Mouse (Mus musculus) MEL (cell line): Measurements from ENCODE around the gene Shroom1. TPM values are rescaled to one million over a fixed set of nuclear protein-coding genes. Genes with fewer than 3 reads are reported as not detected.

Source experiments
- DNase-seq: peaks from one replicate; pipeline ENCODE4 v3.0.0; 2011; ENCODE audit warnings: low read depth, low spot score
- H3K27ac ChIP-seq: 2 replicates; pipeline ENCODE4 v1.5.1; 2012; ENCODE audit warnings: low read depth, mild to moderate bottlenecking, control low read depth, low read length, moderate library complexity; ENCODE audit not compliant: control insufficient read depth
- H3K27me3 ChIP-seq, 2 experiments: fragments of 150-350 bp in 1 of 2; sonication (generic) in 1 of 2; 2 replicates each; pipeline ENCODE4 v1.6.1; 2012; ENCODE audit warnings: low read length in 2 of 2, mild to moderate bottlenecking in 2 of 2, improper control_type of control experiment in 1 of 2, moderate library complexity in 1 of 2; ENCODE audit not compliant: insufficient read depth in 2 of 2, control insufficient read depth in 1 of 2
- H3K36me3 ChIP-seq, 2 experiments: 2 replicates each; pipeline ENCODE4 v1.6.1; 2012 to 2014; ENCODE audit warnings: low read length in 2 of 2, improper control_type of control experiment in 1 of 2, inconsistent platforms in 1 of 2, mild to moderate bottlenecking in 1 of 2; ENCODE audit not compliant: insufficient read depth in 2 of 2, control insufficient read depth in 1 of 2
- H3K4me1 ChIP-seq, 2 experiments: fragments of 150-350 bp in 1 of 2; sonication (generic) in 1 of 2; 2 replicates each; pipeline ENCODE4 v1.6.1; 2012; ENCODE audit warnings: low read length in 2 of 2, improper control_type of control experiment in 1 of 2, mild to moderate bottlenecking in 1 of 2; ENCODE audit not compliant: insufficient read depth in 2 of 2, control insufficient read depth in 1 of 2
- H3K4me3 ChIP-seq, 2 experiments: fragments of 150-350 bp in 1 of 2; sonication (generic) in 1 of 2; 2 replicates each; pipeline ENCODE4 v1.5.1; 2012; ENCODE audit warnings: low read depth in 2 of 2, low read length in 2 of 2, mild to moderate bottlenecking in 2 of 2, moderate library complexity in 2 of 2, control low read depth in 1 of 2, improper control_type of control experiment in 1 of 2; ENCODE audit not compliant: control insufficient read depth in 1 of 2, insufficient read depth in 1 of 2
- H3K79me2 ChIP-seq: 2 replicates; pipeline ENCODE4 v1.6.1; 2012; ENCODE audit warnings: mild to moderate bottlenecking, low read length, moderate library complexity; ENCODE audit not compliant: control insufficient read depth, poor library complexity, insufficient read depth
- H3K9ac ChIP-seq: 2 replicates; pipeline ENCODE4 v1.6.1; 2012; ENCODE audit warnings: low read depth, mild to moderate bottlenecking, control low read depth, low read length, moderate library complexity; ENCODE audit not compliant: control insufficient read depth, poor library complexity, severe bottlenecking
- H3K9me3 ChIP-seq: fragments of 150-350 bp; sonication (generic); replicated peaks from 2 replicates; pipeline ENCODE4 v1.6.1; 2012; ENCODE audit warnings: mild to moderate bottlenecking, low read length, improper control_type of control experiment, moderate library complexity; ENCODE audit not compliant: insufficient read depth
- CTCF ChIP-seq, 3 experiments: IDR thresholded peaks in 2 of 3; conservative IDR thresholded peaks in 1 of 3; 2 replicates each; pipeline ENCODE4 v1.5.1; 2011 to 2012; ENCODE audit warnings: low read length in 3 of 3, low read depth in 2 of 3, mild to moderate bottlenecking in 2 of 3, improper control_type of control experiment in 1 of 3, inconsistent platforms in 1 of 3, mixed read lengths in 1 of 3, moderate library complexity in 1 of 3; ENCODE audit not compliant: control insufficient read depth in 1 of 3, insufficient read depth in 1 of 3, poor library complexity in 1 of 3, severe bottlenecking in 1 of 3
- ELF1 ChIP-seq: IDR thresholded peaks from 2 replicates; pipeline ENCODE4 v1.6.1; 2014; ENCODE audit warnings: low read depth, mild to moderate bottlenecking, inconsistent platforms, low read length, improper control_type of control experiment, moderate library complexity
- EP300 ChIP-seq, 2 experiments: IDR thresholded peaks; 2 replicates each; pipeline ENCODE4 v1.6.1; 2011; ENCODE audit warnings: improper control_type of control experiment in 2 of 2, low read length in 2 of 2, low read depth in 1 of 2, mild to moderate bottlenecking in 1 of 2
- GATA1 ChIP-seq: IDR thresholded peaks from 2 replicates; pipeline ENCODE4 v1.6.1; 2011; ENCODE audit warnings: low read depth, low read length, improper control_type of control experiment
- HCFC1 ChIP-seq: IDR thresholded peaks from 2 replicates; pipeline ENCODE4 v1.6.1; 2012; ENCODE audit warnings: low read depth, mild to moderate bottlenecking, inconsistent platforms, low read length, improper control_type of control experiment, moderate library complexity
- KAT2A ChIP-seq: conservative IDR thresholded peaks from 2 replicates; pipeline ENCODE4 v1.6.1; 2012; ENCODE audit warnings: low read depth, low read length, improper control_type of control experiment, inconsistent platforms
- MAFK ChIP-seq: IDR thresholded peaks from 2 replicates; pipeline ENCODE4 v1.6.1; 2011; ENCODE audit warnings: low read depth, mild to moderate bottlenecking, low read length, improper control_type of control experiment, borderline replicate concordance
- MAX ChIP-seq: IDR thresholded peaks from 2 replicates; pipeline ENCODE4 v1.6.1; 2011; ENCODE audit warnings: low read length, improper control_type of control experiment
- MXI1 ChIP-seq: IDR thresholded peaks from 2 replicates; pipeline ENCODE4 v1.6.1; 2011; ENCODE audit warnings: mild to moderate bottlenecking, low read depth, low read length, improper control_type of control experiment
- MYB ChIP-seq: IDR thresholded peaks from 2 replicates; pipeline ENCODE4 v1.6.1; 2011; ENCODE audit warnings: mild to moderate bottlenecking, low read depth, low read length, improper control_type of control experiment
- MYC ChIP-seq: IDR thresholded peaks from 2 replicates; pipeline ENCODE4 v1.6.1; 2011; ENCODE audit warnings: low read depth, mild to moderate bottlenecking, low read length, improper control_type of control experiment, moderate library complexity
- NRF1 ChIP-seq: IDR thresholded peaks from 2 replicates; pipeline ENCODE4 v1.6.1; 2014; ENCODE audit warnings: low read depth, mild to moderate bottlenecking, inconsistent platforms, low read length, improper control_type of control experiment, moderate library complexity; ENCODE audit not compliant: poor library complexity, insufficient read depth, severe bottlenecking
- POLR2A ChIP-seq, 2 experiments: IDR thresholded peaks; 2 replicates each; pipeline ENCODE4 v1.6.1; 2011 to 2012; ENCODE audit warnings: low read length in 2 of 2, mild to moderate bottlenecking in 2 of 2, control low read depth in 1 of 2, improper control_type of control experiment in 1 of 2, low read depth in 1 of 2, moderate library complexity in 1 of 2; ENCODE audit not compliant: control insufficient read depth in 1 of 2, insufficient read depth in 1 of 2, poor library complexity in 1 of 2
- POLR2AphosphoS2 ChIP-seq: IDR thresholded peaks from 2 replicates; pipeline ENCODE4 v1.6.1; 2011; ENCODE audit warnings: low read length, improper control_type of control experiment
- RAD21 ChIP-seq: IDR thresholded peaks from 2 replicates; pipeline ENCODE4 v1.6.1; 2011; ENCODE audit warnings: mild to moderate bottlenecking, low read depth, low read length, improper control_type of control experiment
- RCOR1 ChIP-seq: IDR thresholded peaks from 2 replicates; pipeline ENCODE4 v1.6.1; 2012; ENCODE audit warnings: low read depth, mild to moderate bottlenecking, inconsistent platforms, low read length, improper control_type of control experiment
- SMC3 ChIP-seq: IDR thresholded peaks from 2 replicates; pipeline ENCODE4 v1.6.1; 2011; ENCODE audit warnings: low read depth, low read length, improper control_type of control experiment
- TBP ChIP-seq: IDR thresholded peaks from 2 replicates; pipeline ENCODE4 v1.8.0; 2011; ENCODE audit warnings: low read depth, low read length, improper control_type of control experiment
- TCF12 ChIP-seq: IDR thresholded peaks from 2 replicates; pipeline ENCODE4 v1.6.1; 2014; ENCODE audit warnings: low read depth, mild to moderate bottlenecking, inconsistent platforms, low read length, improper control_type of control experiment, moderate library complexity
- ZC3H11A ChIP-seq: IDR thresholded peaks from 2 replicates; pipeline ENCODE4 v1.6.1; 2012; ENCODE audit warnings: low read depth, mild to moderate bottlenecking, inconsistent platforms, low read length, improper control_type of control experiment
- ZKSCAN1 ChIP-seq: IDR thresholded peaks from 2 replicates; pipeline ENCODE4 v1.6.1; 2012; ENCODE audit warnings: low read depth, mild to moderate bottlenecking, inconsistent platforms, low read length, improper control_type of control experiment, moderate library complexity
- ZMIZ1 ChIP-seq: IDR thresholded peaks from 2 replicates; pipeline ENCODE4 v1.6.1; 2012; ENCODE audit warnings: low read depth, mild to moderate bottlenecking, inconsistent platforms, low read length, improper control_type of control experiment, moderate library complexity
- polyA plus RNA-seq, 2 experiments: library from polyadenylated mRNA; stranded (reverse) in 1 of 2; unstranded in 1 of 2; fragments of >175 nt in 1 of 2; fragments of >200 nt in 1 of 2; gene quantifications; 2 replicates each; pipeline versions ENCODE4 v1.2.1 to v1.2.4; 2012; ENCODE audit warnings: low replicate concordance in 2 of 2, low read depth in 1 of 2; ENCODE audit not compliant: insufficient read length in 2 of 2, insufficient read depth in 1 of 2, missing spikeins in 1 of 2
- total RNA-seq: library from RNA; depleted of rRNA; stranded (reverse); fragments of 300-350 nt; gene quantifications from 2 replicates; pipeline ENCODE4 v1.2.3, GENCODE M21; 2012

The Shroom1 gene
- total and polyA plus RNA-seq, 3 experiments = 0.19 TPM; not detected in 2

GRCm38 (mm10) chr11:53441921-53442320 lies 15.1 kb upstream of the Shroom1 start (continued):
- TF ChIP-seq POLR2A (IDR thresholded peaks at IDR 0.05; ENCODE audit: control insufficient read depth in 1 of 2, insufficient read depth in 1 of 2, low read depth in 1 of 2, low read length in 2 of 2, poor library complexity in 1 of 2) = peak in 1 of 2 experiments; percentile 35; a peak in 1 of 4 replicates
- TF ChIP-seq KAT2A = no peak

DNA sequence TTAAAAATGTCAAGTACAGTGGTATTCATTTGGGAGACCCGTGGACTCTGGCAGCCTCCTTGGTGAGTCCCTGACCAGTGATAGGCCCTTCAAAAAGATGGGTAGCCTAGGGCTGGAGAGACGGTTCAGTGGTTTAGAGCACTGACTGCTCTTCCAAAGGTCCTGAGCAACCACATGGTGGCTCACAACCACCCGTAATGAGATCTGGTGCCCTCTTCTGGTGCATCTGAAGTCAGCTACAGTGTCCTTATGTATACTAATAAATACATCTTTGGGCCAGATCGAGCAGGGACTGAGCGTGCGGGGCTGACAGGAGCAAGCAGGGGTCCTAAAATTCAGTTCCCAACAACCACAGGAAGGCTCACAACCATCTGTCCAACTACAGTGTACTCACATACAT lies 13.1 kb upstream of the Shroom1 start:
- H3K27me3 ChIP-seq = no peaks in the 10 kb centered on the region
- peak overlapping the region; percentile 43 to 59 for H3K4me3 ChIP-seq
- TF ChIP-seq MAFK = no peak
- TF ChIP-seq POLR2AphosphoS2 = no peak
- no peak for TF ChIP-seq ZKSCAN1
- 0 out of 4 replicates have a peak, but pooled peaks of 1 of the 2 experiments have one; percentile 23 for TF ChIP-seq POLR2A (IDR thresholded peaks at IDR 0.05; ENCODE audit: control insufficient read depth in 1 of 2, insufficient read depth in 1 of 2, low read depth in 1 of 2, low read length in 2 of 2, poor library complexity in 1 of 2)
- no peak for TF ChIP-seq NRF1
- no peak for TF ChIP-seq MYB
- no peak for TF ChIP-seq ZMIZ1
- TF ChIP-seq GATA1 = no peak
- no peak for TF ChIP-seq KAT2A
- no peak for TF ChIP-seq EP300 (IDR thresholded peaks at IDR 0.05; ENCODE audit: low read depth in 1 of 2, low read length in 2 of 2)
- TF ChIP-seq MAX = 0 out of 2 replicates have a peak, but pooled peaks have one; percentile 25
- TF ChIP-seq TBP = 0 out of 2 replicates have a peak, but pooled peaks have one; percentile 41
- peak; percentile 63 for TF ChIP-seq RAD21
- TF ChIP-seq HCFC1 = no peak
- peak; percentile 84 for TF ChIP-seq SMC3
- TF ChIP-seq MYC = peak; percentile 94
- TF ChIP-seq MXI1 = peak; percentile 71
- TF ChIP-seq TCF12 = no peak
- peak; percentile 57 to 88 (median 62) for TF ChIP-seq CTCF (IDR thresholded peaks at IDR 0.05 in 2 of 3, conservative IDR thresholded peaks at IDR 0.05 in 1 of 3; ENCODE audit: control insufficient read depth in 1 of 3, insufficient read depth in 1 of 3, low read depth in 2 of 3, low read length in 3 of 3, poor library complexity in 1 of 3, severe bottlenecking in 1 of 3)
- no peak for TF ChIP-seq ELF1
- TF ChIP-seq RCOR1 = no peak
- peak; percentile 67 for TF ChIP-seq ZC3H11A
- TF ChIP-seq, all 39 proteins: peak for 9
- Histone ChIP-seq H3K79me2 (no peaks in the 10 kb centered on the region), H3K36me3 (peaks cover 0 to 7% of the 10 kb centered on the region in 2 experiments; a peak in 2 of 4 replicates), H3K9ac (peak overlapping the region; percentile 61), H3K9me3 (no peaks in the 10 kb centered on the region), H3K27ac (no peak overlapping the region), H3K4me1 (peaks cover 0 to 16% of the 10 kb centered on the region in 2 experiments; a peak in 2 of 4 replicates)
- DNase-seq = peak; percentile 69
